Mouse (Mus musculus) inflammation-experienced regulatory T-cells, adult 16 weeks (primary cell): ENCODE results near the gene 4632433K11Rik. TPM values are rescaled to one million over a fixed set of nuclear protein-coding genes. Genes with fewer than 3 reads are reported as not detected.

Experiments
- polyA plus RNA-seq: library from polyadenylated mRNA; unstranded; fragments of 100-300 nt; shearing (Covaris generic); gene quantifications from one replicate; pipeline ENCODE4 v1.2.1, GENCODE M21; 2017

The 4632433K11Rik gene
- not detected for polyA plus RNA-seq

GRCm38 (mm10) chr7:5033818-5034217 lies at the start of gene 4632433K11Rik:
4632433K11Rik (plus strand) TSS chr7:5034118.

GRCm38 (mm10) chr7:4996003-4996895 lies 37.7 kb upstream of the 4632433K11Rik start, which contains the start of gene Zfp579:
Zfp579 (minus strand) TSS chr7:4996158.

GRCm38 (mm10) chr7:5014251-5015117 lies 19.4 kb upstream of the 4632433K11Rik start, which contains the start of the genes Zfp524 and Fiz1:
Zfp524 (plus strand) TSS chr7:5014415.
Fiz1 (minus strand) TSS chr7:5014697.

GRCm38 (mm10) chr7:5015118-5016001 lies 18.6 kb upstream of the 4632433K11Rik start, which contains the start of gene Gm44973:
Gm44973 (plus strand) TSS chr7:5015496.

GRCm38 (mm10) chr7:5020000-5020681 lies 13.8 kb upstream of the 4632433K11Rik start, which contains the start of the genes Zfp865 and Ccdc106:
Zfp865 (plus strand) TSS chr7:5020376.
Ccdc106 (plus strand) TSS chr7:5020553.

GRCm38 (mm10) chr7:5038109-5038732 lies 4.3 kb downstream of the 4632433K11Rik start, which contains the start of gene Zfp784:
Zfp784 (minus strand) TSS chr7:5038446.

GRCm38 (mm10) chr7:5051193-5052192 lies 17.6 kb downstream of the 4632433K11Rik start, which contains the start of gene Zfp580:
Zfp580 (plus strand) TSS chr7:5051538.

GRCm38 (mm10) chr7:5061774-5062359 lies 27.9 kb downstream of the 4632433K11Rik start, which contains the start of gene U2af2:
U2af2 (plus strand) TSS chr7:5062143.

GRCm38 (mm10) chr7:5080010-5080751 lies 46.3 kb downstream of the 4632433K11Rik start, which contains the start of gene Epn1:
Epn1 (plus strand) TSS chr7:5080235.

Other genes starting within 250 kb of the 4632433K11Rik start
- 0.45 TPM for gene Tmem238, start 244.5 kb upstream of the 4632433K11Rik start, polyA plus RNA-seq
- gene Rpl28, start 241.2 kb upstream of the 4632433K11Rik start, polyA plus RNA-seq = 275 TPM
- gene Ube2s, start 221.5 kb upstream of the 4632433K11Rik start, polyA plus RNA-seq = 111 TPM
- not detected for gene Shisa7, start 189.4 kb upstream of the 4632433K11Rik start, polyA plus RNA-seq
- 46.1 TPM for gene Isoc2b, start 163.9 kb upstream of the 4632433K11Rik start, polyA plus RNA-seq
- 0.68 TPM for gene Isoc2a, start 157.0 kb upstream of the 4632433K11Rik start, polyA plus RNA-seq
- gene Gm36210, start 127.6 kb upstream of the 4632433K11Rik start, polyA plus RNA-seq = not detected
- 0.94 TPM for gene Zfp628, start 118.9 kb upstream of the 4632433K11Rik start, polyA plus RNA-seq
- 1.9 TPM for gene Nat14, start 112.1 kb upstream of the 4632433K11Rik start, polyA plus RNA-seq
- gene Ssc5d, start 108.3 kb upstream of the 4632433K11Rik start, polyA plus RNA-seq = not detected
- 0.17 TPM for gene Sbk2, start 69.7 kb upstream of the 4632433K11Rik start, polyA plus RNA-seq
- not detected for gene Sbk3, start 63.0 kb upstream of the 4632433K11Rik start, polyA plus RNA-seq
- gene Zfp579, start 38.0 kb upstream of the 4632433K11Rik start, polyA plus RNA-seq = 17.6 TPM
- gene Zfp524, start 19.7 kb upstream of the 4632433K11Rik start, polyA plus RNA-seq = 36.2 TPM
- gene Fiz1, start 19.4 kb upstream of the 4632433K11Rik start, polyA plus RNA-seq = 45.0 TPM
- 10.5 TPM for gene Gm44973, start 18.6 kb upstream of the 4632433K11Rik start, polyA plus RNA-seq
- 12.2 TPM for gene Zfp865, start 13.7 kb upstream of the 4632433K11Rik start, polyA plus RNA-seq
- not detected for gene Ccdc106, start 13.6 kb upstream of the 4632433K11Rik start, polyA plus RNA-seq
- 4.6 TPM for gene Zfp784, start 4.3 kb downstream of the 4632433K11Rik start, polyA plus RNA-seq
- gene Zfp580, start 17.4 kb downstream of the 4632433K11Rik start, polyA plus RNA-seq = 2.0 TPM
- 109 TPM for gene U2af2, start 28.0 kb downstream of the 4632433K11Rik start, polyA plus RNA-seq
- 12.8 TPM for gene Epn1, start 46.1 kb downstream of the 4632433K11Rik start, polyA plus RNA-seq
- gene Rfpl4, start 82.8 kb downstream of the 4632433K11Rik start, polyA plus RNA-seq = not detected
- not detected for gene Rasl2-9, start 91.8 kb downstream of the 4632433K11Rik start, polyA plus RNA-seq
- gene Vmn1r55, start 115.6 kb downstream of the 4632433K11Rik start, polyA plus RNA-seq = 0.12 TPM
- gene Vmn1r56, start 162.6 kb downstream of the 4632433K11Rik start, polyA plus RNA-seq = not detected
- not detected for gene Vmn1r57, start 184.4 kb downstream of the 4632433K11Rik start, polyA plus RNA-seq